Mouse (Mus musculus) adipocyte (in vitro differentiated cells): ENCODE results near the gene Adamts18.

Experiments
- DNase-seq: peaks from one replicate; pipeline ENCODE4 v3.0.0-alpha.2; 2016; ENCODE audit warnings: low spot score

Adamts18 gene

DNA sequence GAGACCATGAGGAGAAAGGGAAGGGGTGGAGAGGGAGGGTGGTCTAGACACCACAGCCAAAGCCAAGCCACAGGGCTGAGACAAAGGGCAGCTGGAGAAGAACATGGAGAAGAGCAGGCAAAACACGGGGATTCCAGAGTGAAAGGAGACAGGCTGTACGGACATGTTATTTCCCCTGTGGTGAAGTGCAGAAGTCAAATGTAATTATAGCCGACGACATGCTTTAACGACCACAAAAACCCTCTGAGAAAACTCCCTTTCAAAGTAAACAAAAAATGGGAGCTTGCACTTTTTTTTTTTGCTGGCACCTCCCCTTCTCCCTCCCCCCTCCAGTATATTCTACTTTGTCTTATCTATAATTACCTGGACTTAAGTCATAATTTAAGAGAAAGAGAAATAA is 92.7 kb downstream of the Adamts18 start:
- no peak for DNase-seq

GRCm38 (mm10) chr8:113753153-113753552 is 95.4 kb downstream of the Adamts18 start:
- no peak for DNase-seq

DNA sequence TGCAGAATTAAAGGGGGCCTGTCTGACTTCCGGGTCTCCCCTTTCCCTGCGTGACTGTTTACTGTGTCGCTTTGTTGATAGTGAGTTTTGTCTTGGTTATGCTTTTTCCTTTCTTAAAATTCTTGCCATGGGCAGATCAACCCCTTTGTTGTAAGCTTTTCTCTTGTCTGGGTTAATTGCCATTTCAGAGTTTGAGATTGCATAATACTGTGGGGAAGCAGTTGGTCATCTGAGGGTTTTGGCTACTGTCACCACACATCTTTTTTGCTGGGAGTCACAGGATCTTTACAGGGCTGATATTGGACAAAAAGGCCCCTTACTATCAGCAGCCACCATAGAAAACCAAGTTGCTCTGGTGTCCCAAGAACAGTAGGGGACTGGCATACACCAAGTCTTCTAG is 96.2 kb downstream of the Adamts18 start:
- DNase-seq, result no peak

- no peak for DNase-seq
Observed at GRCm38 (mm10) chr8:113735496-113736060, 113.0 kb downstream of the Adamts18 start.

- no peak for DNase-seq
Observed at GRCm38 (mm10) chr8:113725331-113725730, 123.2 kb downstream of the Adamts18 start.

DNA sequence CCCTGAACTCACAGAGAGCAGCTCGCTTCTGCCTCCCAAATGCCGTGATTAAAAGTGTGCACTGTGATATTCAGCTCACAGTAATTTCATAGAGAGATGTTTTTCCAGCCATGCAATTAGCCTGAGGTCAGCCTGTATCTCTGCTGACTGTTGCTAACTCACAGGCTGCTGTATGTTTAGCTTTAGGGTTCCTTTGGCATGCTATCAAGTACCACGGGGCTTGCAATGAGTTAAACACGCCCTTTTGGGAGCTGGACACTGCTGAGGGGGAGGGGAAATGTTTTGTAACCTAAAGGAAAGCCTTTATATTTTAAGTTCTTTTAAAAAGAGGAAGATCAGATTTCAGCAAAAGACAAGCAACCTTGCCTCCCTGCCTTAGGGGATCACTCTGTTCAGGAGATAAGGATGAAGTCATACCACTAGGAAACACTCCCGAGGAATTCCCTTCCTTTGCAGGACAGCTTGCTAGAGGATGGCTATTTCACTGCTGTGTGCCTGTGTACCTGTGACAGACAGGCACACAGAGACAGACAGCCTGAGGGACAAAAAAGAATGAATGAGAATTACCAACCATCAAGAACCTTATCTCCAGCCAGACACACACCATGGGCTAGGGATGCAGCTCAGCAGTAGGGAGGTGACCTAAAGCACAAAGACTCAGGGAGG is 124.5 kb downstream of the Adamts18 start:
- no peak for DNase-seq

GRCm38 (mm10) chr8:113721459-113721858 is 127.1 kb downstream of the Adamts18 start:
- DNase-seq, result no peak

DNA sequence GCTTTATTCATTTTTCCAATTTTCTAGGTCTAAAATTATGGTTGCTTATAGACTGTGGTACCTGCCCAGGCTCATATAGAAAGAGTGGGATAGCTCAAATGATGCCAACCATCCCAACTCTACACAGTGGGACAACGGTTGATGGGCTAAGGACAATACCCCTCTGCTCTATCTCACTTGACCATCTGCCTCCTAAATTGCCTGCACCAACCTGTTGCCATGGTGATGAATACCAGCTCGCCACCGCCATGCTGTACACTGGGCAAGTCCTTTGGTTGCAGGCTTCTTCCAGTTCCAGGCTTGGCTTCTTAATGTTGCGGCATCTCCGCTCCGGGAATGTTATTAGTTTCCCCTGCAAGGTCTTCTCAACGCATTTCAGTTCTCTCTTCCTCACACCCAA is 143.6 kb downstream of the Adamts18 start:
- DNase-seq, result no peak

GRCm38 (mm10) chr8:113691622-113692343 is 156.8 kb downstream of the Adamts18 start:
- no peak for DNase-seq

DNA sequence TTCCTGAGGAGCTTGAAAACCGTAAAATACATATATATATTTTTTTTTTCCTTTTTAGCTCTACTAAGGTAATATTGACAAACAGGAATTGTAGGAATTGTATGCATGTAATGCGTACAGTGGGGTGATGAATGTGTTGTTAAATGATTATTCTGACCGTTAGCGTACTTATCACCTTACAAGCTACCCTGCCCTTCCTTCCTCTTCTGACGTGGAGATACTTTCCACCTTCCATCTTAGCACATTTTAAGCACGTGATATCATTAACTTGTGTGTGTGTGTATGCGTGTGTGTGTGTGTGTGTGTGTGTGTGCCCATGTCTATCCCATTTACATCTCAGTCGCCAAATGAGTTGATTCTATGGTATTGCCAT is 160.0 kb downstream of the Adamts18 start:
- no peak for DNase-seq

DNA sequence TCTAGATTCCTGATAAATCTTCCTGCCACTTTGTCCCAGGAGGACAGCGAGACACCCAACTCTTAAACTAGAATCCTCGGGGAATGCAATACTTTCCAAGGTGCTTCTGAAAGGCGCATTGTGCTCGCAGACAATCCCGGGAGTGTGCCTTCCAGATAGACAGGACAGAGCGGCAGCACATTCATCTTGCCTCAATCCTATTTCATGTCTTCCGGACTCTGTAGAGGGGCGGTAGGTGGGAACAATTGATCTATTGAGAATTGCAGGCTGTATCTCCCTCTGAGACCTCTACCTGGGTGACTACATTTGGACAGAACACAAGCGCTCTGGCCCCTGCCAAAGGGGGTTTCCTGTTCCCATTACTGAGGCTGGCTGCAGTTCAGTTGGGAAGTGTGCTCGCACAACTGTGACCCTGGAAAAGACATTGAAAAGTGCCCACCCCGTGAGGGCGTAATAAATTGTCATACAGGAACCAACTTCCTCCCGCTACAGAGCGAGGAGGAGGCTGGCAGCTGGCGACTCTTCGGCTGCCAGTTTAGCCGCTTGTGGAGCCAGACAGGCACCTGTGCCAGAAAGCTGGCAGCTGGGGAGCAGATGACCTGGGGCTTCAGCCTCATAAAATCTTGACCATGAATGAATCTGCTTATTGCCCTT is 160.5 kb downstream of the Adamts18 start:
- no peak for DNase-seq

- DNase-seq, result no peak
Observed at GRCm38 (mm10) chr8:113679361-113679760, 169.2 kb downstream of the Adamts18 start.

- DNase-seq, result no peak
Observed at GRCm38 (mm10) chr8:113676811-113677210, 171.7 kb downstream of the Adamts18 start.

- no peak for DNase-seq
Observed at GRCm38 (mm10) chr8:113675281-113675680, 173.3 kb downstream of the Adamts18 start.

- DNase-seq, result no peak
Observed at GRCm38 (mm10) chr8:113674611-113675010, 173.9 kb downstream of the Adamts18 start.

GRCm38 (mm10) chr8:113673300-113673699 is 175.2 kb downstream of the Adamts18 start:
- no peak for DNase-seq

DNA sequence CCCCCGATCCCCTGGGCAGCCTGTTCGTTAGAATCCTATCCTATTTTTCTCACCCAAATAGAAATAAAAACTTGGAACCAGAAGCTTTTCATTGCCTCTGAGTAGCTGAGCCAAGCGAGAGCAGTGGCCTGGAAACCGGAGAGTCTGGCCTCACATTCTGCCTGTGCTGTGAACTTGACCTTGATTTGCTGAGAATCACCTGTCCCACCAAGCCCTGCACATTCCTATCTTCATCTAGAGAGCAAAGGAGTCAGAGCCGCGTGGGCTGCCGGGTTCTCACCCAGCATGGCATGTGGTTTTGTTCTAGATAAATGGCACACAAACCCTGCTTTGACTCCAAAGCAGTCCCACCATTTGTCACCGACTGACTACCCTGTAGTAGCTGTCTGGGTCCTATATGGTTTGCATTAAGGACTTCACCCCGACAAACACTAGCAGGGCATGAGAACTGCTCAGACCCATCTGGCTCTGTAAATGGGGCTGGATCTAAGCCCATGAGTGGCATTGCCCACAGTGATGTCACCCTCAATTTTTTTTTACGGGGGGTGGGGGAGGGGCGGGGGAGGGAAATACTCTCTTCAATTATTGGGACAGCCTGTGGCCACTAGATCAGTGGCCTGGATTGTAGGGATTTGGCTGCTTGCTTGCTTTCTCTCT is 175.8 kb downstream of the Adamts18 start:
- no peak for DNase-seq

DNA sequence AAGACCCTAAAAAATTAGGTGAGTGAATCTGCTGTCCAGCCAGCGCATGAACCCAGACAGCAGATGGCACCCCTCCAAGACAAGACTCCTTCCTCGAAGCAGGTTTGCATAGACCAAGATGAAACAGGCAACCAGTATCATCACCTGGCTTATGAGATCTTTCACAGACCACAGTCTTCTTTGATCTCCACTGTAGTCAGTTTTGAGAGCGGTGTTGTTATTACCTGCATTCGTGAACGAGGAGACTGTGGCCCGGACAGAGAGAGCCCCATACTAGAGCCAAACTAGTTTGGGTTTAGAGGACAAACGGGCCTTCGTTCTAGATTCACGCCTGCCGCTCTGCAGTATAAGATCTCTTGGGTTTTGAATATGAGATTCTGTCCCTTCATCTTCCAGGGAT is 178.6 kb downstream of the Adamts18 start:
- no peak for DNase-seq

GRCm38 (mm10) chr8:113666714-113667432 is 181.7 kb downstream of the Adamts18 start:
- DNase-seq, result no peak

GRCm38 (mm10) chr8:113665951-113666350 is 182.6 kb downstream of the Adamts18 start:
- DNase-seq, result no peak

DNA sequence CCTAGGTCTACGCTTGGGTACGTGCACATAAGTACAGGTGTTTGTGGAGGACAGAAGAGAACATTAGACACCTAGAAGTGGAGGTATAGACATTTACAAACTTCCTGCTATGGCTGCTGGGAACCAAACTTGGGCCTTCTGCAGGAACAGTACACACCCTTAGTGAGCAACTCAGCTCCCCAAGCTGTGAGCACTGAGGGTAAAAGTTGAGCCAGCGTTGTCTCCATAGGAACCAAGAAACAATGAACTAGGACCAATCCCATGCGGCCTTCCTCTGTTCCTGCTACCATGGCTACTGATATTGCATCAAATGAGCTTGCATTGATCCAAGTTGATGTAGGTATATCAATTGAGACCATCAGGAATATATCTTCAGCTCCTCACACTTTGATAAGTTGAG is 183.5 kb downstream of the Adamts18 start:
- DNase-seq, result no peak

GRCm38 (mm10) chr8:113664544-113664943 is 184.0 kb downstream of the Adamts18 start:
- DNase-seq, result peak; percentile 84
